Mouse (Mus musculus) heart, embryonic 12.5 days (tissue): Measurements from ENCODE around the gene Hlcs. TPM values are rescaled to one million over a fixed set of nuclear protein-coding genes. Genes with fewer than 3 reads are reported as not detected.

ENCODE experiments used
- ATAC-seq: fragments of 200-750 bp; cut with Nextera tagmentation; 2 replicates; pipeline ENCODE4 v1.8.0; 2017; ENCODE audit warnings: moderate TSS enrichment, moderate library complexity; ENCODE audit not compliant: insufficient number of reproducible peaks, low FRiP score
- H3K27ac ChIP-seq: fragments of 300-500 bp; sonication (generic); 2 replicates; pipeline ENCODE4 v1.5.1; 2016; ENCODE audit warnings: mild to moderate bottlenecking, moderate library complexity; ENCODE audit not compliant: poor library complexity, severe bottlenecking
- H3K27me3 ChIP-seq: fragments of 300-500 bp; sonication (generic); replicated peaks from 2 replicates; pipeline ENCODE4 v1.6.1; 2016; ENCODE audit warnings: mild to moderate bottlenecking, moderate library complexity
- H3K36me3 ChIP-seq: fragments of 300-500 bp; sonication (generic); 2 replicates; pipeline ENCODE4 v1.6.1; 2016; ENCODE audit warnings: mild to moderate bottlenecking, moderate library complexity
- H3K4me1 ChIP-seq: fragments of 300-500 bp; sonication (generic); replicated peaks from 2 replicates; pipeline ENCODE4 v1.6.1; 2016; ENCODE audit warnings: mild to moderate bottlenecking
- H3K4me2 ChIP-seq: fragments of 300-500 bp; sonication (generic); 2 replicates; pipeline ENCODE4 v1.6.1; 2016; ENCODE audit warnings: mild to moderate bottlenecking, moderate library complexity
- H3K4me3 ChIP-seq: fragments of 300-500 bp; sonication (generic); 2 replicates; pipeline ENCODE4 v1.5.1; 2016; ENCODE audit warnings: mild to moderate bottlenecking
- H3K9ac ChIP-seq: fragments of 300-500 bp; sonication (generic); 2 replicates; pipeline ENCODE4 v1.6.1; 2016; ENCODE audit warnings: mild to moderate bottlenecking, moderate library complexity
- H3K9me3 ChIP-seq: fragments of 300-500 bp; sonication (generic); replicated peaks from 2 replicates; pipeline ENCODE4 v1.6.1; 2016; ENCODE audit warnings: mild to moderate bottlenecking, moderate library complexity
- WGBS: fragments of 180-500 bp; shearing (Covaris S2); methylation state at CpG from one replicate; pipeline ENCODE4 v1.1.7; 2016; 5-methylcytosine and 5-hydroxymethylcytosine counted together
- polyA plus RNA-seq: library from polyadenylated mRNA; unstranded; fragments of >200 nt; fragmentation: Nextera tagmentation; extraction: Ambion mirVana; gene quantifications from 2 replicates; pipeline ENCODE4 v1.2.1, GENCODE M21; 2016

The Hlcs gene
- polyA plus RNA-seq, 1 experiment from 2014 or later: 11.0 TPM

DNA sequence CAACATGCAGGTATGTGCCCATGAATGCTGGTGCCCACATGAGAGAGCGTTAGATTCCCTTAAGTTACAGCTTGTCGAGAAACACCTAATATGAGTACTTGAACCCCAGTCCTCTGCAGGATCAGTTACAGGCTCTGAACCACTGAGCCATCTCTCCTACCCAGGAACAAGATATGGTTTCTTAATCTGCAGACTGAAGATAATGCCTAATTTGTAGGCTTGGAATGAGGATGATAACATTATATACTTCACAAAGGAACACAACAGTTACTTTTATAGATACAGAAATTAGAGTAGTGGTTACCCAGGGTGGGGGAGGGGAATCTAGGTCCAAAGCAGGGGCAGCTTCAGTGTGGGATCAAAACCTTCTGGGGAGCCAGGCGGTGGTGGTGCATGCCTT lies 12.6 kb upstream of the Hlcs start:
- ATAC-seq: no peak
- Histone ChIP-seq H3K4me1 (peaks cover 3% of the 10 kb centered on the region; the same call in 1 of the 2 replicates), H3K4me3 (no peak overlapping the region), H3K4me2 (no peak overlapping the region), H3K27me3 (peaks cover 7% of the 10 kb centered on the region; the same call in 1 of the 2 replicates), H3K36me3 (no peaks in the 10 kb centered on the region), H3K9me3 (no peaks in the 10 kb centered on the region), H3K9ac (no peak overlapping the region), H3K27ac (no peak overlapping the region)
- 75% methylated on average over 3 of the region's 3 CpGs for WGBS

DNA sequence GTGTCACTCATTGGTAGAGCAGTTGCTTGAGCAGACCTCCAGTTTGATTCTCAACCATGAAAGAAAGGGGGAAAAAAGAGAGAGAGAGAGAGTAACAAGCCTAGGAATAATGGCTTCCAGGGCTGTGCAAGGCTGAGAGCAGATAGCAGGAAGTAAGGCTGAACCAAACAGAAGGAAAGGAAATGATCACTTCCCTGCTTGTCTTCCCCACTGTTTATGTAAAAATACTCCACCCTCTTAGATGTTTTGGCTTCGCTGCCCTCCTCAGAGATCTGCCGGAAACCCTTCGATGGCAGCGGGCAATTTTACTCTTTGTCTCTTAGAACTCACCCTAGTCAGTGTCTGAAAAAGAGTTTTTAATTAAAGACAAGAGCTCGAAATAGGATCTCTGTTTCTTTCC lies 10.3 kb upstream of the Hlcs start:
- Histone ChIP-seq H3K9me3 (no peaks in the 10 kb centered on the region), H3K4me2 (no peak overlapping the region), H3K4me1 (peaks cover 3% of the 10 kb centered on the region; the same call in 1 of the 2 replicates), H3K9ac (no peak overlapping the region), H3K4me3 (no peak overlapping the region), H3K36me3 (no peaks in the 10 kb centered on the region), H3K27ac (0 out of 2 replicates have a peak overlapping the region, but pooled peaks have one; percentile 4), H3K27me3 (0 out of 2 replicates have a peak, but pooled peaks cover 7% of the 10 kb centered on the region)
- ATAC-seq: no peak
- WGBS: 51% methylated on average over 5 of the region's 5 CpGs

DNA sequence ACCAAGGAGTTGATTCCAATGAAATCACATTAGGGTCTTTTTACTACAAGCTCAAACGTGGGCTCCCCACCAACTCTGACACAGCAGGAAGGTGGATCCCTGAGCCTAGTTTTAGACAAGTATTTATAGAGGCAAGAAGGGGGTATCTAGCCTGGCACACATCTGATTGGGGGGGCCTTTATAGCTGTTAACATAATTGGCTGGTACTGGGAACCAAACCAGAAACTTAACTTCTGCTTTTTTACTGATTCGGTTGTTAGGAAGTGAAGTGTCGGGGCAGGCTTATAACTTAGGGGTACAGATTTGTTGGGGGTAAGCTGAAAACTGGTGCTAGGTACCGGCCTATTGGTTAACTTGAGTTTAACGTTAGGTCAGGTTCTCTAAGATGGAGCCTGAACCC lies 6.9 kb upstream of the Hlcs start:
- no peak overlapping the region for H3K27ac ChIP-seq
- H3K9me3 ChIP-seq: no peaks in the 10 kb centered on the region
- no peaks in the 10 kb centered on the region for H3K4me1 ChIP-seq
- no peaks in the 10 kb centered on the region for H3K36me3 ChIP-seq
- ATAC-seq: no peak
- no peak overlapping the region for H3K9ac ChIP-seq
- 0 out of 2 replicates have a peak, but pooled peaks cover 3% of the 10 kb centered on the region for H3K27me3 ChIP-seq
- no peak overlapping the region for H3K4me3 ChIP-seq
- 78% methylated on average over 5 of the region's 5 CpGs for WGBS
- no peak overlapping the region for H3K4me2 ChIP-seq

DNA sequence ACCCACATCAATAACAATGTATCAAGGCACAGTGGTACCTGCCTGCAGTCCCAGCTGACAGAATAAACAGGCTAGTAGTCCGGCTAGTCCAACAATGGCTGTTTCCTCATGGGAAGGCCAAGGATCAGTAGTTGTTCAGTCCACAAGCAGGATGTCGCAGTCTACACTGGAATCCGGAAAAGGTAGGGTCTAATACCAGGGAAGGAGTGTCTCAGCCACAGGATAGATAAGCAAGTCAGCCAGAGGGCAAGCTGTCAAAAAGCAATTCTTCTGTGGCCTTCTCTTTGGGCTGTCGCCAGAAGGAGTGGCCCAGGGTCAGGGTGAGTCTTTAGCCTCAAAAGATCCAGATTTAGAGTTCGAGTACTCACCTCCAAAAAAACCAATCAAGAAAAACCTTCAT lies 4.4 kb upstream of the Hlcs start:
- no peak overlapping the region for H3K4me2 ChIP-seq
- H3K4me1 ChIP-seq: peaks cover 5% of the 10 kb centered on the region; the same call in 1 of the 2 replicates
- no peaks in the 10 kb centered on the region for H3K36me3 ChIP-seq
- no peaks in the 10 kb centered on the region for H3K9me3 ChIP-seq
- no peak overlapping the region for H3K4me3 ChIP-seq
- ATAC-seq: no peak
- H3K27ac ChIP-seq: no peak overlapping the region
- no peaks in the 10 kb centered on the region for H3K27me3 ChIP-seq
- WGBS: 56% methylated on average over 5 of the region's 5 CpGs
- H3K9ac ChIP-seq: no peak overlapping the region

DNA sequence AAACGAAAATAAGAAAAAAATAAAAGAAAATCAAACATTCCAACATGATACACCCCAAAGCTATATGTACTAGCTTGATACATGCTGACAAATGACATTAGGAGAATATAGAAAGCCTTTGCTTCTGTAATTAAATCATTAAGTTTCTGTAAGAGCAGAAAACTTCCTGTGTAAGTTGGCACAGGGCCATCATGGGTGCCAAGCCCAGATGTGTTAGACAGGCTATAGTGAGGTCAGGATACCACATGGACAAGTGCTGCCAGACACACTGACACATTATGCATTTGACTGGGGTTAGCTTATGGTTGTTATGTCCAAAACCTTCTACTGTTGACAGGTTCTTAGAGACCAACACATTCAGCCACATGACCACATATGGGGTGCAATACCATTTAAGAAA lies 1.8 kb upstream of the Hlcs start:
- H3K36me3 ChIP-seq: no peaks in the 10 kb centered on the region
- peaks cover 13% of the 10 kb centered on the region for H3K4me1 ChIP-seq
- no peaks in the 10 kb centered on the region for H3K9me3 ChIP-seq
- no peak overlapping the region for H3K4me3 ChIP-seq
- H3K27ac ChIP-seq: no peak overlapping the region
- WGBS: 35% methylated on average over 1 of the region's 1 CpGs
- H3K4me2 ChIP-seq: no peak overlapping the region
- ATAC-seq: no peak
- no peak overlapping the region for H3K9ac ChIP-seq
- no peaks in the 10 kb centered on the region for H3K27me3 ChIP-seq

DNA sequence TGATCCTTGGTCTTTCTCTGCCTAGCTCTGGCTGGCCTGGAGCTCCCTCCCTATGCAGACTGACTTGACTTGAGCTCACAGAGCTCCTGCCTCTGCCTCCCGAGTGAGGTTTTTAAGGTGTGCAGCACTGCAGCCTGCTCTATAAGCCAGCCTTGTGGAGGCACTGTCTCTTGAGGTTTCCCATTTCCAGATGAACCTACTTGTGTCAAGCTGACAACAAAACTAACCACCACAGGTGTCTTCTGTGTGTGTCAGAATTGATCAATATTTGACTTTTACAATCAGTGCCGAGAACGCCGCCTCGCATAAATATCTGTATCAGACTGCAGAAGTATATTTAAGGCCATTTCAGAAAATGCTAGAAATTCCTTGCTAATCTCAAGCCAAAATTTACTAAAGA lies 1.3 kb upstream of the Hlcs start:
- H3K4me1 ChIP-seq: peaks cover 13% of the 10 kb centered on the region
- H3K27me3 ChIP-seq: no peaks in the 10 kb centered on the region
- no peaks in the 10 kb centered on the region for H3K9me3 ChIP-seq
- H3K4me3 ChIP-seq: no peak overlapping the region
- WGBS: 94% methylated on average over 5 of the region's 5 CpGs
- H3K4me2 ChIP-seq: no peak overlapping the region
- ATAC-seq: no peak
- no peaks in the 10 kb centered on the region for H3K36me3 ChIP-seq
- H3K9ac ChIP-seq: no peak overlapping the region
- no peak overlapping the region for H3K27ac ChIP-seq

DNA sequence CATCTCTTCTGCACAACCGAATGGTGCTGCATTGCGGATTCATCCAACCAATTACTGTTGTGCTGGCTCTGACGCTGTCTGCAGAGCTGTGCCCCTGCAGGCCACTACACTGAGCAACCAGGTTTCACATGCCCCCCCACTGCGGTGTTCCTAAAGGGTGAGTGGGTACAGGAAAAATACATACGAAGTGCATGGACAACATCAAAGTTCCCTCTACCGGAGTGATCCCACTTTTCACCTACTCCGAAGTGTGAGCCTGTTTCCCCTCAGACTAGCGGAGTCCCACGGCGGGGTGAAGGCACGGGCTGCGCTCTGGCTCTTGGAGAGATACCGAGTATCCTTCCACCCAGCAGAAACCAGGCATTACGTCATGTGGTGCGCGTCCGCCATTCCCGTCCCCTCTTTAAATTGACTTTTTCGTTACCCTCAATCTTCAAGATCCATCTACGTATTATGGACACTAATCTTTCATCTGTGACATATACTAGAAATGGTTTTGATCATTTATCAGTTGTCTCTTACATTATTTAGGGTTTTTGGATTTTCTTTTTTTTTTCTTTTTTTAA lies 625 bp downstream of the Hlcs start:
- H3K27ac ChIP-seq: peak overlapping the region; percentile 97
- no peaks in the 10 kb centered on the region for H3K27me3 ChIP-seq
- H3K4me2 ChIP-seq: peak overlapping the region; percentile 79
- under 1% methylated on average over 20 of the region's 20 CpGs for WGBS
- H3K4me3 ChIP-seq: peak overlapping the region; percentile 62
- H3K4me1 ChIP-seq: peaks cover 13% of the 10 kb centered on the region
- H3K36me3 ChIP-seq: no peaks in the 10 kb centered on the region
- H3K9ac ChIP-seq: peak overlapping the region; percentile 79
- H3K9me3 ChIP-seq: no peaks in the 10 kb centered on the region
- peak; percentile 89 for ATAC-seq

DNA sequence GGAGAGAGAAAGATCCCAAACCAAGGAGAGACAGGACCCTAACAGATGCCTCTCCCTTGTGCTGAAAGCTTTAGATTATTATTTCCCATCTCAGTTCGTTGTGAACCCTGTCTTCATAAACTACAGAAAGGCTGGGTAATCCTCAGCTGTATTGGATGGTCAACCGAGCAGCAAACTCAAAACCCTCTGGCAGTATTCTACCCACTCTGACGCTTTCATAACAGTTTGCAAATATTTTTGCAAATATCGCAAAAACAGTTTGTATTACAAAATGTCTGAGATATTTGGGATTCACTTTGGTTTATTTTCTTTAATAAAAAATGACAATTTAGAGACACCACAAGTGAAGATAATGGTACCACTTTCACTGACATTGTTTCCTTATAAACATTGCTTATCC lies 1.4 kb downstream of the Hlcs start:
- 83% methylated on average over 4 of the region's 4 CpGs for WGBS
- peaks cover 13% of the 10 kb centered on the region for H3K4me1 ChIP-seq
- no peaks in the 10 kb centered on the region for H3K36me3 ChIP-seq
- peak overlapping the region; percentile 44 for H3K4me2 ChIP-seq
- ATAC-seq: no peak
- H3K4me3 ChIP-seq: no peak overlapping the region
- H3K27ac ChIP-seq: no peak overlapping the region
- H3K9me3 ChIP-seq: no peaks in the 10 kb centered on the region
- no peaks in the 10 kb centered on the region for H3K27me3 ChIP-seq
- H3K9ac ChIP-seq: 0 out of 2 replicates have a peak overlapping the region, but pooled peaks have one; percentile 47

DNA sequence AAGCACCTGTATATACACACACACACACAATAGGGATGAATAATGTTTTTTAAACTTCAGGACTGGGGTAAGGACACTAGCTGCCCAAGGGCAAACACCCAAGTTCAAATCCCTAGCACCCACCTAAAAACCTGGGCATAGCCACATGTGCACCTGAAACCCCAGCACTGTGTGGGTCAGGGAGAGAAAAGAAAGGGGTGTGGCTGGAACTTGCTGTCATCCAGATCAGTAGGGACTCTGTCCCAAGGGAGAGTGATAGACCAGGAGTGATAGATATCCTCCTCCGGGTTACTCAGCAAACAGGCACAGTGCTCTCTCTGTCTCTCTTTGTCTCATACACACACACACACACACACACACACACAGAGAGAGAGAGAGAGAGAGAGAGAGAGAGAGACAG lies 2.0 kb downstream of the Hlcs start:
- Histone ChIP-seq H3K9ac (0 out of 2 replicates have a peak overlapping the region, but pooled peaks have one; percentile 47), H3K9me3 (no peaks in the 10 kb centered on the region), H3K27ac (no peak overlapping the region), H3K4me2 (no peak overlapping the region), H3K36me3 (no peaks in the 10 kb centered on the region), H3K4me1 (peaks cover 13% of the 10 kb centered on the region), H3K4me3 (no peak overlapping the region), H3K27me3 (no peaks in the 10 kb centered on the region)
- no peak for ATAC-seq
- 45% methylated on average over 1 of the region's 1 CpGs for WGBS

DNA sequence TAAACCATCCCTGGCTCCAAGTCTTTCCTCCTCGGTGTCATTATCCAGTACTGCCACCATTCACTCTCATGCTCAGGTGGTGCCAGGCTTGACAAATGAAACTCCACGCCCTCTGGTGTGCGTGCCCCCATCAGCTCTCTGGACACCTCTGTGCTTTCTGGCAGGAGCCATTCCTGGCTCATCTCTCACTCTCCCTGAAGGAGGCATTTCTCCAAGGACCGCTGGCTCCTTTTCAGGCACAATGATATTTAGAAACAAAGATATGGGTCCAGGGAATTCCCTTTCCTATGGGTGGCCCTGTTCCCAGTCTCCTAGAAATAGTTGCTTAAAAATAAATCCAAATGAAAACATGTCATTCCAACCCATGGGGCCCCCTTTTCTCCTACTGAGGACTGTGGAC lies 4.3 kb downstream of the Hlcs start:
- 0 out of 2 replicates have a peak, but pooled peaks cover 3% of the 10 kb centered on the region for H3K27me3 ChIP-seq
- H3K27ac ChIP-seq: no peak overlapping the region
- 74% methylated on average over 4 of the region's 4 CpGs for WGBS
- H3K4me1 ChIP-seq: peaks cover 13% of the 10 kb centered on the region
- no peak for ATAC-seq
- 0 out of 2 replicates have a peak, but pooled peaks cover 6% of the 10 kb centered on the region for H3K9me3 ChIP-seq
- no peak overlapping the region for H3K4me2 ChIP-seq
- no peak overlapping the region for H3K9ac ChIP-seq
- 0 out of 2 replicates have a peak, but pooled peaks cover 4% of the 10 kb centered on the region for H3K36me3 ChIP-seq
- no peak overlapping the region for H3K4me3 ChIP-seq

DNA sequence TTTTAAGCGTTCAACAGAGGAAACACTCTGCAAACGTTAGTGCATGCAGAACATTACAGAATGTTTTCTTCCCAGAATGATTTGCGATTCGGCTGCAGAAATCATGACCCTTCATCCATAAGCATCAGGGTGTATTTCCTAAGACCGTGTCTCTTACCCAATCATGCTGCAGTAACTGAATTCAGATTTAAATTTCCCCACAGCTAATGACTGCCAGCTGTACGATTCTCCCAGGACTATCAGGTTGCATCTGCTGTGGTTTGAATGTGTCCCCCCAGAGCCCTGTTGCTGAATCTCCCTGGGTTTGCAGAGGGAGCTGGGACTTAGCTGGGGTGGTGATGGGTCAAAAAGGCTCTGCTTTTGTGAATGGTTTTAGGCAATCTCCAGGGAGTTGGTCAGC lies 5.4 kb downstream of the Hlcs start:
- Histone ChIP-seq H3K4me2 (no peak overlapping the region), H3K27ac (no peak overlapping the region), H3K36me3 (0 out of 2 replicates have a peak, but pooled peaks cover 4% of the 10 kb centered on the region), H3K4me1 (peaks cover 18% of the 10 kb centered on the region), H3K9me3 (0 out of 2 replicates have a peak, but pooled peaks cover 6% of the 10 kb centered on the region), H3K4me3 (no peak overlapping the region), H3K27me3 (0 out of 2 replicates have a peak, but pooled peaks cover 3% of the 10 kb centered on the region), H3K9ac (no peak overlapping the region)
- 61% methylated on average over 6 of the region's 6 CpGs for WGBS
- ATAC-seq: no peak

DNA sequence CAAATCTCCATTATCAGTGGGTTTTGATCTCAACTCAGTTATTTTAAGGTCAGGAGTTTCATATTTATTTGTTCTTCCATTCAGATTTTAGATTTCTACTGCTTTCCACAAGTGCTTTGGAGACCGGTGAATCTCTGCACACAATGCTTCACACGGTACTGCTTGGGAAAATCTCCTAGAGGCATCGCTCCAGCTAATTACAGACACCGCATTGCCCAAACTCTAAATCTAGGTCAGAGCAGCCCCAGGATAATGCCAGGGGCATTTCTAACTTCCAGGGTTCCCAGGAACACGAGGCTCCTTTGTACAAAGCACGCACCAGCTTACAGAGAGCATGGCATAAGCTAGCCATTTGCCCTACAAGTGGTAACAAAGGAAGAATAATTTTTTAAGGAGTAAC lies 5.8 kb downstream of the Hlcs start:
- H3K9me3 ChIP-seq: 0 out of 2 replicates have a peak, but pooled peaks cover 6% of the 10 kb centered on the region
- 0 out of 2 replicates have a peak, but pooled peaks cover 3% of the 10 kb centered on the region for H3K27me3 ChIP-seq
- 75% methylated on average over 6 of the region's 6 CpGs for WGBS
- no peak overlapping the region for H3K9ac ChIP-seq
- H3K4me2 ChIP-seq: no peak overlapping the region
- H3K36me3 ChIP-seq: 0 out of 2 replicates have a peak, but pooled peaks cover 4% of the 10 kb centered on the region
- no peak overlapping the region for H3K4me3 ChIP-seq
- H3K27ac ChIP-seq: no peak overlapping the region
- no peak for ATAC-seq
- H3K4me1 ChIP-seq: peaks cover 22% of the 10 kb centered on the region
